Mouse (Mus musculus) layer of hippocampus, adult 9-11 months (tissue): Measurements from ENCODE around the gene Txn2.
A peak's percentile ranks its signal among the peaks of the same experiment; 100 is the strongest.

Experiments used
- DNase-seq: peaks from one replicate; pipeline ENCODE4 v3.0.0; 2022

Txn2 gene

GRCm38 (mm10) chr15:77928673-77929331 is at the start of gene Txn2:
Gene Txn2 (minus strand): TSS chr15:77929006.
- DNase-seq, result peak; percentile 98

DNA sequence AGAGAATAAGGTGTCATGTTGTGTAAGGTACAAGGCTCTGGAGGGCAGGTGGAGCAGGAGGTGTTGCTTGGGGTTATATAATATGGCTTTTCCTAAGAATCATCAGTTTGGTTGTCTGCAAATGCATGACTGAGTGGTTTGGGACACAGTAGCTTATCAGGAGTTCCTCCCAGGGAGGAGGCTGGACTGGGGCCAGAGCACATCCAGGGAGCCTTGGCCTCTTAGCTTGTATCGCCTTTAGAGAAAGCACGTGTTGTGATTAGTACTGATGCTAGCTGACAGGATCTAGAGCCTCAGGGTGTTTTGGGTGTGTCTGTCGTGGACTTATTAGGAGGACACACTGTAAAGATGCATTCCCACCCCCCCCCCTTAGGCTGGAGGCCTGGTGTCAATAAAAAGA is 48.9 kb upstream of the Txn2 start:
- no peak for DNase-seq

GRCm38 (mm10) chr15:77974165-77974841 is 45.5 kb upstream of the Txn2 start:
- DNase-seq, result no peak

DNA sequence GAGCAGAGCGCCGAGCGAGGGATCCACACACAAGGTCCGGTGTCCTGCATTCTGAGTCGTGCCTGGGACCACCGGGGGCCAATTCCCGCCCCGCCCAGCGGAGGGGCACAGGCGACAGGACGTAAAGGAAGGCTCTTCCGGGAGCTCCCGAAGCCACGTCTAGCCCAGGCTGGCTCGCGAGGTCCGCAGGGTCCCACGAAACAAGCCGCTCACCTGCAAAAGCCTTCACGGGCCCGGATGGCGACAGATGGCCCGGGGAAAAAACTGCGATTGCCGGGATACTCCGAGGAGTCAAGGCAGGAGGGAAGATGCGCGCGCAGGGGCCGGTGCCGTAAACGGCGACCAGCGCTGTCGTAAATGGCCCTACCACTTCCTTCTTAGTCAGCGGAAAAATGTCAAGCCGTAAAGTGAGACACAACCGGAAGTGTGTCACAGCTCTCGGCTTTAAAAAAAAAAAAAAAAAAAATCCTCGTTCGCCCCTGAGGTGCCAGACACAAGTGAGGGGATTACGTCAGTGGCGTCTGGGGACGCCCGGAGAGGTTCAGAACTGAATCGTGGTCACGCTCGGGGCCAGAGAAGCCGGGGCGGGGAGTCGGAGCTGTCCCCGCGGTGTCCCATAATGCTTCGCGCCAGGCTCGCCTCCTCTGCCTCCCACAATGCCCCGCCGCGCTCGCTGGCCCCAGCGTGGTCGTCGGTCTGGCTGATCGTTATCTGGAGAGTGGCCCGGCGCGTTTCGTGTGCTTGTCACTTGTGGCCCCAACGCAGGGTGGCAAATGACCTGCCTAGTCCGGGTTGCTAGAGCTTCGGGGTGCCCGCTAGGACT is 41.9 kb upstream of the Txn2 start, which contains the start of gene Eif3d:
Eif3d (minus strand) TSS at position 344 of the 823 bp plus-strand sequence.
- peak; percentile 98 for DNase-seq

- no peak for DNase-seq
Observed at GRCm38 (mm10) chr15:77969940-77970469, 41.2 kb upstream of the Txn2 start.

- DNase-seq, result no peak
Observed at GRCm38 (mm10) chr15:77965117-77965528, 36.3 kb upstream of the Txn2 start.

DNA sequence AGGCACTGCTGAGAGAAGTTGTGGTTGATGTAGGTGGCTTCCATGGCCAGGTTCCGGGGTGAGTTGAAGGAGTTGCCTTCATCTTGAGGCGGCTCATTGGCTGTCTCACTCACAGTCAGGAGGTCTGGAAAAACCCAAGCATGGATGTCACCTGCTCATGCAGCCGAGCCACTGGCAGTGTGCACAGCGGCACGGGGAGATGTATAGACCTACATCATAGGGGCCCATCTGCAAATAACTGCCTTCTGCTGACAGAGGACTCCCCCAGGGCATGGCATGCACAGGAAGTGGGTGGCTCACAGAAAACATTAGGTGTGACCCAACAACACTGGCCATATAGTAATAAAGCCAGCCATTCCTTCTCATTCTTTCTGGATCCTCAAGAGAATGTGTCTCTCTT is 33.6 kb upstream of the Txn2 start:
- DNase-seq, result no peak

DNA sequence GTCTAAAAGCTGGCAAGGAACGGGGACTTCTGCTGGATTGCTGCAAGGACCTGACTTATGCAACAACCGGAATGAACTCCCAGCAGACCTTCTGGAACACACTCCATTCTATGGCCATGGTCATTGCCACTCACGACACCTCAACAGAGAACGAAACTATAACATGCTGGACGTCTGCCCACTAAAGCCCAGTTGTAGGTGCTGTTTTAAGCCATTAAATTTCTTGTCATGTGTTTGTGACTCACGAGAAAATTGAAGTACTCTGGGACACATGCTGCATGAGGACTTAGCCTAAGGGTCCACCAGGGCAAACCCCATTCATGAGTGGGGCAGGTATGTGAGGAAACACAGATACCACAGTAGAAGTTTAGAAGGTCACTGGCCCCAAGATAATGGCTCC is 31.9 kb upstream of the Txn2 start:
- DNase-seq, result no peak

DNA sequence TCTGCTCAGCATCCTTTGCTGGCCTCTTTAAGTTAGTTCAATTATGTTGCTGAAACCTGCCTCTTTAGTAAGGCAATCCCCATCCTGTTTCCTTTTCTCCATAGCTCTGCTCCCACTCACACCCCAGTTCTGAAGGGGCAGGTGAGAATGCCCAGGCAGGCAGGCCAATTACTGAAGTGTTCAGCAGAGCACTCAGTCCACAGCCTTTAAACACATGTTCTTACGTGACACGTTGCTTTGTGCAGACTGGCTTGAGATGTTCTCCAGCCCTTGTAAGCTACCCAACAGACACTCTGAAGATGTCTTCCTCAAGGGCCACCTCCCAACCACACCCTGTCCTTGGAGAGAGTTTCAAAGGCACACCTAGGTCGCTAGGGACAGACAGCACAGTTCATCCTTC is 29.3 kb upstream of the Txn2 start:
- no peak for DNase-seq

- DNase-seq, result no peak
Observed at GRCm38 (mm10) chr15:77957625-77958024, 28.8 kb upstream of the Txn2 start.

DNA sequence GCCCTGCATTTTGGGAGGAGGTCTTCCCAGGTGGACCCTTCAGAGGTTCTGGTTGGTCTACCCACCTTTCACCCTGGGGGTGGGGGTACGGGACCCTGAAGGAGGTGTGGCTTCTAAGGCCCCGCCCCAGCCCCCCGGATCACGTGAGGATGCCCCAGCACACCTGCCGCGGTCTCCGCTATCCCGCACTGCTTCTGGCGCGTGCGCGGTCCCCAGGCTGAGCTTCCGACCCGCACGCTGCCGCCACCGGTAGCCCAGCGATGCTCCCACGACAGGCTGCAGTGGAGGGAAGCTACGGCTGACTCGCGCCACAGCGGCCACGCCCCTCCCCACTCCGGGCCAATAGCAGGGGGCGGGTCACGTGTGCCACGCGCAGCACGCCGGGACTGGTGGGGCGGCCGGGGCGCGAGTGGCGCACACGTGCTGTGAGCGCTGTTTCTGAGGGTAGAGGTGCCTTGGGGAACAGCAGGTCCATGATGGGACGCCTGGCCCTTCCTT is 27.6 kb upstream of the Txn2 start, which contains the start of gene Foxred2:
Foxred2 (minus strand) TSS at position 319 of the 498 bp plus-strand sequence.
- DNase-seq, result peak; percentile 89

DNA sequence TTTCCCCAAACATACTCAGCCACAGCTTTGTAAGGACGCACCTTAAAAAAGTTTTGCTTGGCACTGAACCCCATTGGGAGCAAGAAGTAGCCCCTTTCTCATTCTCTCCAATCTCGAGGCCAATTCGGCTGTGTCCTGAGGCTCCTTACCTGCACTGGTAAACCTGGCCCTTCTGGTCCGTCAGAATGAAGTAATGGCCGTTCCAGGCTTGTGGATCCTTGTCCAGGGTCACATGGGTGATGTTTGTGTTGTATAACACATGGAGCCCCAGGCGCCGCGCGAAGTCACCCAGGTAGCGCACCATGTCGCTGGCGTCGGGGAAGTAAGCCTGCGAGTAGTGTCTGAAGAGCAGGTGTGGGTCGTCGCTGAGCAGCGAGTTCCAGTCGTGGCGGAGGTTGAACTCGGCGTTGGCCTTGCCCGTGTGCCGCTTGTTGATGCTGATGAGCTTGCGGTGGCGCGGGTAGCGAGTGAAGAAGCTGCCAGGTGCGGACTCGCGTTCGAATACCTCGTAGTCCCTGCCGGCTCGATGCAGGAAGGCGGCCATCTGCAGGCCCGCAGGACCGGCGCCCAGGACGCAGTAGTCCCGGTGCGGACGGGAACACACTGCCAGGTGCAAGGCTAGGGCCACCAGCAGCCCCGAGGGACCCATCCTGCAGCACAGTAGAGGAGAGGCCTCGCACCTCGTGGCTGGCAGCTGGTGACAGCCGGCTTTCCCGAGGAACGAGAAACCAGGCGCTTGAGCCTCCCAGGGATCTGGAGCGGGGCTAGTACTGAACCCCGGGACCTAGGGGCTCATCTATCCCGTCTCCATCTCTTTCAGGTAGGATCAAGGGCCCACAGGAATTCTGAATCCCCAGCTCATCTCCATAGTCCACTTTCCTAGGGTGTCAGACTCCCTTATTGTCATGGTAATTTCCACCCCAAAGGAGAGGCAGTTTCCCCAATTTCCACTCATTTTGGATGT is 26.9 kb upstream of the Txn2 start:
- no peak for DNase-seq

GRCm38 (mm10) chr15:77954362-77954761 is 25.6 kb upstream of the Txn2 start:
- DNase-seq, result no peak

- no peak for DNase-seq
Observed at GRCm38 (mm10) chr15:77952921-77953320, 24.1 kb upstream of the Txn2 start.

DNA sequence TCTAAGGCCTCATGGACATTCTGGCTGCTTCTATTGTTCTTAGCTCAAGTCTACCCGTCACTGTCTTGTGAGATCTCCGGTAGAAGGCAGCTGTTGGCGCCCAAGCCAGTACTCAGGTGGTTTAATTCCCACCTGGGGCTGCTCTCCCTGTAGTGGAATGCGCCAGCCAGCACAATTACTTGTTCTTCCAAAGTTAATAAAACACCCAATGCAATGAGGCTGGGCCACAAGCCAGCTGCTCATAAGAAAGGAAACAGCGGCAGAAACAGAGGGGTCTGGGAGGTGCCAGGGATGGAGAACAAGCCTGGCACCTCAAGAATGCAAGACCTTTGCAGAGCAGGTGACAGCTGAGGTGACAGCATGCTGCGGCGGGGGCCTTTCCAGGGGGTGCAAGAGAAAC is 20.3 kb upstream of the Txn2 start:
- no peak for DNase-seq

DNA sequence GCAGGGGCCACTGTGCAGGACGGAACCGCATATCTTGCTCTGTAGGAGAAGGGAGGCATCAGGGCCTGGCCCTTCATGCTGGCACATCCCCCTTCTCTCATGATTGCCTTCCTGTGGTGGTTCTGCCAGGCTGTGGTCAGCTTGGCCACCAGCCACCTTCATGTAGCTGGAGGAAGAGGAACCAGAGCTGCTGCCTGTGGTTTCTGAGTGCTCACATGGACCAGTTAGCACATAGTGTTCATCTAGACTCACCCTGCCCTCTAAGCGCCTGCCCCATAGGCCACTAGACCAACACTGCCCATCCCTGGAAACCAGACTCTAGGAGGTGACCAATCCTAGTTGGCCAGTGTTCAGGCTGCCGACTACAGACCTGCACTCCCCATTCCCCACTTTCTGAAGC is 16.9 kb upstream of the Txn2 start:
- DNase-seq, result peak; percentile 80

- DNase-seq, result peak; percentile 63
Observed at GRCm38 (mm10) chr15:77941563-77941962, 12.8 kb upstream of the Txn2 start.

GRCm38 (mm10) chr15:77938516-77938915 is 9.7 kb upstream of the Txn2 start:
- DNase-seq, result no peak

DNA sequence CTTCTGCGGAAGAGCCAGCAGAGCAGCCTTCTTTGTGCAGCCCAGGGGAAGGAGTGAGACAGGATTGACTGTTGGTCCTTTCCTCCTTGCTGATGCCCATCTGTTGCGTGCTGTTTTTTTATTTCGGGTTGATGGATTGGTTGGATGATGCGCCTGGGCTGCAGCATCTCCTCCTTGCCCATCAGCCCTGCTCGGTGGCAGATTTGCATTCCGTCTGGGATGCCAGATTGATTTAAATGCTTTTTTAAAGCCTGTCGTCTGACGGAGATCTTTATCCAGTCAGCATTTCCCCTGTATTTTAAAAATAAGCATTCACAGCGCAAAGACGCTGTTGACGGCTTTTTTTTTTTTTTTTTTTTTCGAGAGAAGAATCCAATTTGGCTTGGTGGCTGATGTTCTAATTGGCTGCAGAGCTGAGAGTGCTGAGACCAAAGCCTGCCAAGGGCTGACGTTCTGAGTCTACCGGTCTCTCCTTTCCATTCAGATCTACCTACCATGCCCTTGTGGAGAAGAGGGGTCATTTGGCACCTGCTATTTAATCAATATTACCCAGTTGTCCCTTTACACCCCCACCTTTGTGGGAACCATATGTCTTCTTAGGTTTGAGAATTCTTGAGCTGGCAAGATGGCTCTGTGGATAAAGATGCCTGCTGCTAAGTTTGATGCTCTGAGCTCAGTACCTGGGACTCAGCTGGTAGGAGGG is 7.0 kb upstream of the Txn2 start:
- DNase-seq, result peak; percentile 74

- DNase-seq, result no peak
Observed at GRCm38 (mm10) chr15:77934968-77935367, 6.2 kb upstream of the Txn2 start.

- DNase-seq, result no peak
Observed at GRCm38 (mm10) chr15:77934326-77934725, 5.5 kb upstream of the Txn2 start.
